Mouse (Mus musculus) small intestine, adult 2 months (tissue): ENCODE results near the gene Numb. TPM values are rescaled to one million over a fixed set of nuclear protein-coding genes. Genes with fewer than 3 reads are reported as not detected.

ENCODE experiments used
- H3K27ac ChIP-seq: fragments of 200-500 bp; 2 replicates; pipeline ENCODE4 v1.5.1; 2012; ENCODE audit warnings: low read depth, low read length, control low read depth, inconsistent platforms; ENCODE audit not compliant: insufficient read depth
- H3K27me3 ChIP-seq: fragments of 200-500 bp; 2 replicates; pipeline ENCODE4 v1.6.1; 2012; ENCODE audit warnings: mild to moderate bottlenecking, moderate library complexity, low read length, inconsistent platforms; ENCODE audit not compliant: control insufficient read depth, insufficient read depth
- H3K36me3 ChIP-seq: fragments of 200-500 bp; 2 replicates; pipeline ENCODE4 v1.6.1; 2012; ENCODE audit warnings: mild to moderate bottlenecking, low read length, control low read depth, inconsistent platforms; ENCODE audit not compliant: control insufficient read depth, insufficient read depth
- H3K4me1 ChIP-seq: fragments of 200-500 bp; 2 replicates; pipeline ENCODE4 v1.6.1; 2012; ENCODE audit warnings: low read length, inconsistent platforms, mixed read lengths; ENCODE audit not compliant: control insufficient read depth, insufficient read depth, insufficient read length
- H3K4me3 ChIP-seq: fragments of 200-500 bp; 2 replicates; pipeline ENCODE4 v1.5.1; 2012; ENCODE audit warnings: low read depth, mild to moderate bottlenecking, control low read depth, inconsistent platforms, low read length, moderate library complexity
- CTCF ChIP-seq: fragments of 200-500 bp; IDR thresholded peaks from 2 replicates; pipeline ENCODE4 v1.5.1; 2012; ENCODE audit warnings: low read depth, mild to moderate bottlenecking, control low read depth, inconsistent platforms, low read length, moderate library complexity, mixed read lengths; ENCODE audit not compliant: insufficient replicate concordance, insufficient read length; ENCODE audit errors: extremely low read depth
- POLR2A ChIP-seq: fragments of 200-500 bp; IDR thresholded peaks from 2 replicates; pipeline ENCODE4 v1.6.1; 2012; ENCODE audit warnings: low read depth, mild to moderate bottlenecking, control low read depth, inconsistent platforms, low read length, moderate library complexity
- WGBS: fragments of 180-500 bp; shearing (Covaris S2); methylation state at CpG from one replicate; pipeline ENCODE4 v1.1.7; 2018; 5-methylcytosine and 5-hydroxymethylcytosine counted together
- polyA plus RNA-seq: library from polyadenylated mRNA; depleted of rRNA; stranded (reverse); fragments of >200 nt; gene quantifications from 2 replicates; pipeline ENCODE4 v1.2.3, GENCODE M21; 2012

Gene Numb
- polyA plus RNA-seq, 1 experiment = 141 TPM

GRCm38 (mm10) chr12:83937600-83937999, 15.9 kb upstream of the Numb start:
- Histone ChIP-seq H3K36me3 (no peaks in the 10 kb centered on the region), H3K27ac (no peak overlapping the region), H3K4me1 (no peaks in the 10 kb centered on the region), H3K27me3 (no peaks in the 10 kb centered on the region), H3K4me3 (no peak overlapping the region)
- WGBS = 63% methylated on average over 10 of the region's 10 CpGs
- no peak for TF ChIP-seq POLR2A
- no peak for TF ChIP-seq CTCF

- peaks cover 16% of the 10 kb centered on the region; the same call in 1 of the 2 replicates for H3K4me1 ChIP-seq
- H3K36me3 ChIP-seq = no peaks in the 10 kb centered on the region
- no peaks in the 10 kb centered on the region for H3K27me3 ChIP-seq
- TF ChIP-seq POLR2A (no peak), CTCF (no peak)
- no peak overlapping the region for H3K27ac ChIP-seq
- 36% methylated on average over 2 of the region's 2 CpGs for WGBS
- H3K4me3 ChIP-seq = no peak overlapping the region
Observed at GRCm38 (mm10) chr12:83929186-83929804, 7.6 kb upstream of the Numb start.

GRCm38 (mm10) chr12:83927747-83928146, 6.0 kb upstream of the Numb start:
- 30% methylated on average over 4 of the region's 4 CpGs for WGBS
- Histone ChIP-seq H3K27me3 (no peaks in the 10 kb centered on the region), H3K27ac (peak overlapping the region; percentile 68), H3K4me1 (peaks cover 22% of the 10 kb centered on the region; the same call in 1 of the 2 replicates), H3K4me3 (no peak overlapping the region), H3K36me3 (no peaks in the 10 kb centered on the region)
- TF ChIP-seq POLR2A = no peak
- TF ChIP-seq CTCF = no peak

GRCm38 (mm10) chr12:83926061-83926460, 4.3 kb upstream of the Numb start:
- TF ChIP-seq POLR2A (no peak), CTCF (no peak)
- H3K27ac ChIP-seq = no peak overlapping the region; the same call in 1 of the 2 replicates
- 75% methylated on average over 2 of the region's 2 CpGs for WGBS
- no peak overlapping the region for H3K4me3 ChIP-seq
- no peaks in the 10 kb centered on the region for H3K36me3 ChIP-seq
- peaks cover 22% of the 10 kb centered on the region; the same call in 1 of the 2 replicates for H3K4me1 ChIP-seq
- no peaks in the 10 kb centered on the region for H3K27me3 ChIP-seq

- WGBS = 22% methylated on average over 7 of the region's 7 CpGs
- Histone ChIP-seq H3K27me3 (no peaks in the 10 kb centered on the region), H3K4me3 (peak overlapping the region; percentile 16; the same call in 1 of the 2 replicates), H3K27ac (peak overlapping the region; percentile 88), H3K36me3 (no peaks in the 10 kb centered on the region), H3K4me1 (peaks cover 22% of the 10 kb centered on the region; the same call in 1 of the 2 replicates)
- TF ChIP-seq CTCF (no peak), POLR2A (peak; percentile 34; the same call in 1 of the 2 replicates)
Observed at GRCm38 (mm10) chr12:83925160-83925703, 3.5 kb upstream of the Numb start.

GRCm38 (mm10) chr12:83924332-83924731, 2.6 kb upstream of the Numb start:
- TF ChIP-seq POLR2A = no peak
- H3K27ac ChIP-seq = peak overlapping the region; percentile 85
- WGBS = 82% methylated on average over 3 of the region's 3 CpGs

GRCm38 (mm10) chr12:83923486-83923859, 1.7 kb upstream of the Numb start:
- 28% methylated on average over 1 of the region's 1 CpGs for WGBS
- H3K4me1 ChIP-seq = peaks cover 22% of the 10 kb centered on the region; the same call in 1 of the 2 replicates
- TF ChIP-seq CTCF = no peak
- TF ChIP-seq POLR2A = no peak
- peak overlapping the region; percentile 85 for H3K27ac ChIP-seq
- no peak overlapping the region for H3K4me3 ChIP-seq
- H3K27me3 ChIP-seq = no peaks in the 10 kb centered on the region
- H3K36me3 ChIP-seq = no peaks in the 10 kb centered on the region

More at GRCm38 (mm10) chr12:83924332-83924731, 2.6 kb upstream of the Numb start:
- Histone ChIP-seq H3K27me3 (no peaks in the 10 kb centered on the region), H3K36me3 (no peaks in the 10 kb centered on the region), H3K4me1 (peaks cover 22% of the 10 kb centered on the region; the same call in 1 of the 2 replicates), H3K4me3 (no peak overlapping the region)
